In genomic region chr7:119479256-119479655, GRCm38 (mm10) we compare ENCODE assay signal across 24 mouse cellular contexts. TPM values are rescaled to one million over a fixed set of nuclear protein-coding genes. Genes with fewer than 3 reads are reported as not detected.
DNase-seq lines count a peak whose midpoint lies in the region; ATAC-seq and TF ChIP-seq lines count a peak whose summit lies in the region.
"Had no signal": no experiment of that assay in that cellular context is flagged by ENCODE, and none has a peak within 500 bp of the region (broad histone marks: within the 10 kb centered on the region; RNA-seq: fewer than 3 reads in every experiment).

TSS of gene Umod (minus strand) at chr7:119479282.

- peak; percentile 37 for DNase-seq in liver, adult 2 months (ENCODE audit: extremely low read depth, low read depth, low spot score)
- no peak for DNase-seq in liver, embryonic 11.5 days (ENCODE audit: low spot score)
- DNase-seq in kidney, postnatal 14 days = peak; percentile 85
- DNase-seq in cerebellum, adult 18-20 months = no peak
- DNase-seq in forebrain, embryonic 10.5 days (ENCODE audit: extremely low spot score, low spot score) = no peak
- no peak for DNase-seq in retina, embryonic 14.5 days (ENCODE audit: low spot score)
- DNase-seq: adrenal gland, postnatal 14 days; cerebellum, adult 11-12 months; cerebellum, postnatal 10 days; heart, adult 2 months had no signal

- no peaks in the 10 kb centered on the region for H3K79me2 ChIP-seq in liver, adult 2 months (ENCODE audit: control insufficient read depth, insufficient read depth, low read length)

- TF ChIP-seq POLR2A in liver, adult 2 months (IDR thresholded peaks at IDR 0.05; ENCODE audit: extremely low read depth, insufficient read depth, low read length) = no peak

- no peak for ATAC-seq in liver, embryonic 11.5 days (replicated peaks; ENCODE audit: low FRiP score)
- no peak for ATAC-seq in kidney, embryonic 15.5 days (replicated peaks; ENCODE audit: low FRiP score)
- ATAC-seq: activated CD4-positive, CD25-positive, alpha-beta regulatory T cell, adult 4 months; forebrain, embryonic 14.5 days; Patski had no signal

- no peak within 1 kb of the TSS for H3K27ac ChIP-seq in liver, adult 2 months (replicated peaks; ENCODE audit: insufficient read depth, low read depth, low read length)
- H3K27ac ChIP-seq in liver, embryonic 11.5 days (ENCODE audit: low read depth, low read length) = no peak within 1 kb of the TSS
- H3K27ac ChIP-seq in kidney, embryonic 15.5 days = peak within 1 kb of the TSS; percentile 6; the same call in 1 of the 2 replicates
- no peak within 1 kb of the TSS for H3K27ac ChIP-seq in forebrain, embryonic 10.5 days
- H3K27ac ChIP-seq: embryonic facial prominence, embryonic 10.5 days; heart, adult 2 months; hindbrain, embryonic 10.5 days; hindbrain, embryonic 15.5 days had no signal

- H3K36me3 ChIP-seq in liver, adult 2 months (ENCODE audit: control insufficient read depth, insufficient read depth, low read length) = no peaks in the 10 kb centered on the region
- no peaks in the 10 kb centered on the region for H3K36me3 ChIP-seq in liver, embryonic 11.5 days (ENCODE audit: control insufficient read depth, insufficient read depth, low read length)
- no peaks in the 10 kb centered on the region for H3K36me3 ChIP-seq in kidney, embryonic 15.5 days
- no peaks in the 10 kb centered on the region for H3K36me3 ChIP-seq in forebrain, embryonic 10.5 days (replicated peaks)
- H3K36me3 ChIP-seq: embryonic facial prominence, embryonic 10.5 days; heart, embryonic 12.5 days; hindbrain, embryonic 10.5 days; hindbrain, embryonic 15.5 days had no signal

- no peak within 1 kb of the TSS for H3K9ac ChIP-seq in liver, adult 2 months (ENCODE audit: low read depth, low read length)
- no peak within 1 kb of the TSS for H3K9ac ChIP-seq in liver, embryonic 11.5 days (ENCODE audit: low read depth, low read length)
- H3K9ac ChIP-seq in kidney, embryonic 15.5 days = no peak within 1 kb of the TSS
- H3K9ac ChIP-seq: heart, embryonic 12.5 days; hindbrain, embryonic 15.5 days had no signal

- H3K9me3 ChIP-seq in liver, embryonic 11.5 days (ENCODE audit: control insufficient read depth, low read length) = no peaks in the 10 kb centered on the region
- H3K9me3 ChIP-seq in kidney, embryonic 15.5 days (replicated peaks) = no peaks in the 10 kb centered on the region
- H3K9me3 ChIP-seq in forebrain, embryonic 10.5 days = no peaks in the 10 kb centered on the region
- H3K9me3 ChIP-seq: embryonic facial prominence, embryonic 10.5 days; heart, embryonic 12.5 days; hindbrain, embryonic 10.5 days; hindbrain, embryonic 15.5 days had no signal

- H3K4me3 ChIP-seq in liver, adult 2 months (ENCODE audit: insufficient read depth, low read depth, low read length) = no peak within 1 kb of the TSS
- no peak within 1 kb of the TSS for H3K4me3 ChIP-seq in liver, embryonic 11.5 days (ENCODE audit: low read depth, low read length)
- no peak within 1 kb of the TSS for H3K4me3 ChIP-seq in kidney, embryonic 15.5 days (replicated peaks)
- no peak within 1 kb of the TSS for H3K4me3 ChIP-seq in forebrain, embryonic 10.5 days
- H3K4me3 ChIP-seq: embryonic facial prominence, embryonic 10.5 days; heart, adult 2 months; heart, embryonic 12.5 days; hindbrain, embryonic 10.5 days; hindbrain, embryonic 15.5 days had no signal

- H3K27me3 ChIP-seq in liver, adult 2 months (ENCODE audit: control insufficient read depth, insufficient read depth, low read length) = no peaks in the 10 kb centered on the region
- H3K27me3 ChIP-seq in liver, embryonic 11.5 days (replicated peaks; ENCODE audit: control insufficient read depth, insufficient read depth, low read length) = no peaks in the 10 kb centered on the region
- H3K27me3 ChIP-seq in kidney, embryonic 15.5 days = no peaks in the 10 kb centered on the region
- no peaks in the 10 kb centered on the region for H3K27me3 ChIP-seq in forebrain, embryonic 10.5 days (ENCODE audit: poor library complexity, severe bottlenecking)
- H3K27me3 ChIP-seq: heart, embryonic 12.5 days; hindbrain, embryonic 15.5 days; Patski had no signal

- no peaks in the 10 kb centered on the region for H3K4me1 ChIP-seq in liver, adult 2 months (ENCODE audit: control insufficient read depth, insufficient read depth, low read length)
- H3K4me1 ChIP-seq in liver, embryonic 11.5 days (replicated peaks; ENCODE audit: control insufficient read depth, insufficient read depth, low read length) = no peaks in the 10 kb centered on the region
- peaks cover 13% of the 10 kb centered on the region for H3K4me1 ChIP-seq in kidney, embryonic 15.5 days
- H3K4me1 ChIP-seq in forebrain, embryonic 10.5 days = no peaks in the 10 kb centered on the region
- H3K4me1 ChIP-seq: embryonic facial prominence, embryonic 10.5 days; heart, embryonic 12.5 days; hindbrain, embryonic 10.5 days; hindbrain, embryonic 15.5 days had no signal

- H3K4me2 ChIP-seq in liver, embryonic 11.5 days = no peak within 1 kb of the TSS
- no peak within 1 kb of the TSS for H3K4me2 ChIP-seq in kidney, embryonic 15.5 days
- H3K4me2 ChIP-seq: heart, embryonic 12.5 days; hindbrain, embryonic 15.5 days had no signal

- TF ChIP-seq CTCF in liver, adult 2 months (IDR thresholded peaks at IDR 0.05; ENCODE audit: low read depth, low read length) = no peak

RNA-seq across cellular contexts. Expression of gene Umod, which starts in this region (rescaled TPM):
- total RNA-seq in liver, adult 2 months (2014; rRNA removed) = under 0.01 and 0.27 TPM in 2 replicates
- 0.11 and 0.17 TPM in 2 replicates for polyA plus RNA-seq in liver, adult 2 months (2012; rRNA removed)
- polyA plus RNA-seq in liver, embryonic 11.5 days (2014; fragmentation: Nextera tagmentation; extraction: Ambion mirVana) = not detected in 2 replicates
- 3.5 and 4.6 TPM in 2 replicates for polyA plus RNA-seq in kidney, embryonic 15.5 days (2015; fragmentation: Nextera tagmentation; extraction: Ambion mirVana)
- not detected in 2 replicates for polyA plus RNA-seq in forebrain, embryonic 10.5 days (2016; fragmentation: Nextera tagmentation; extraction: Ambion mirVana)
- total RNA-seq: adrenal gland, adult 18-20 months; adrenal gland, postnatal 14 days; CH12.LX; gastrocnemius, adult 8-10 months; gastrocnemius, postnatal 4 days; heart, adult 2 months; heart, postnatal 25 days had no signal
- polyA plus RNA-seq: activated CD4-positive, CD25-positive, alpha-beta regulatory T cell, adult 4 months; embryonic facial prominence, embryonic 10.5 days; forebrain, embryonic 14.5 days; heart, embryonic 12.5 days; heart, embryonic 16.5 days; hindbrain, embryonic 10.5 days; hindbrain, embryonic 15.5 days; Patski had no signal

Comparison
In these comparisons a context has a peak if more than half of its experiments do, and no peak if none do; other contexts are left out.
1. Peak in DNase-seq in liver, adult 2 months; RNA of the gene not detected or under 1 TPM.